Mouse (Mus musculus): ENCODE measurements at regions not wholly inside any gene's neighbourhood (a gene's known extent, or its start where the extent isn't known, plus 50 kb on each side); places are given as distances from the start of the nearest gene placed in this dataset.

DNA sequence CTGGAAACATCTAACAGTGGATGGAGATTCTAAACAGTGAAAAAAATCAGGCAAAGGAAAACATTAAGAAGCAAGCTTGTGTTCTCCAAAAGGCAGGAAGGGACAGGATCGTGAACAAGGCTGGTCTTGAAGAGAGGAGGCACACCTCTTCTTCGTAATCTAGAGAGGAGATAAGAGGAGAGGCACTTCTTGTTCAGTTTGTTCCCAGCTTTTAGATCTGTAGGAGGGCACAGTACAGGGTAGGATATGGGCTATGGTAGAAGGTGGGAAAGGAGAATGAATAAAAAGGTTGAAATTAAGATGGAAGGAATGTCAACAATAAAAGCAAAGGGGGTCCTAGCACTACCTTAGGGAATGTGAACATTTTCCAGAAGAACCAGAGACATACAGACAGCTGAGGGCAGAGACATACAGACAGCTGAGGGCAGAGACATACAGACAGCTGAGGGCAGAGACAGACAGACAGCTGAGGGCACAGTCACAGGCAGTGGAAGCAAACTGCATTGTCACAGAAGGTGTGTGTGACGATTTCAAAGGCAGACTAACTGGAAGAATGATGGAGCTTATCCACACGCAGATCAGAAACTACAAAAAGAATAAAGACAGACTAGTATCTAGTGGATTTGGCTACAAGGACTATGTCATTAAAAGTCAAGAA is 50.6 kb upstream of the Gm47985 start:
- no peak overlapping the region for H3K4me3 ChIP-seq (ENCODE audit: insufficient read depth, low read depth, low read length)
- TF ChIP-seq POLR2A (IDR thresholded peaks at IDR 0.05; ENCODE audit: insufficient read depth, low read depth, low read length) (no peak), CTCF (IDR thresholded peaks at IDR 0.05; ENCODE audit: insufficient read depth, low read depth, low read length) (no peak)
- H3K4me1 ChIP-seq (ENCODE audit: control insufficient read depth, insufficient read depth, low read length), result no peaks in the 10 kb centered on the region
- WGBS, result 94% methylated on average over 4 of the region's 4 CpGs
- no peak overlapping the region for H3K27ac ChIP-seq (ENCODE audit: insufficient read depth, low read depth, low read length)
